ENCODE assay signal across 8 mouse cellular contexts in genomic region chr15:36695199-36696129, GRCm38 (mm10).
DNase-seq lines count a peak whose midpoint lies in the region; ATAC-seq and TF ChIP-seq lines count a peak whose summit lies in the region.

No protein-coding gene starts in this region.

- H3K27me3 ChIP-seq in heart, embryonic 10.5 days (ENCODE audit: insufficient read depth, poor library complexity, severe bottlenecking), result 0 out of 2 replicates have a peak, but pooled peaks cover under 1% of the 10 kb centered on the region
- no peaks in the 10 kb centered on the region for H3K27me3 ChIP-seq in kidney, postnatal 0 days (ENCODE audit: insufficient read depth, low read length)
- no peaks in the 10 kb centered on the region for H3K27me3 ChIP-seq in liver, embryonic 13.5 days
- no peaks in the 10 kb centered on the region for H3K27me3 ChIP-seq in neural tube, embryonic 13.5 days

- H3K4me1 ChIP-seq in heart, embryonic 10.5 days, result 0 out of 2 replicates have a peak, but pooled peaks cover 4% of the 10 kb centered on the region
- no peaks in the 10 kb centered on the region for H3K4me1 ChIP-seq in kidney, postnatal 0 days (replicated peaks; ENCODE audit: insufficient read depth, low read length)
- H3K4me1 ChIP-seq in liver, embryonic 13.5 days (replicated peaks), result peaks cover 10% of the 10 kb centered on the region
- H3K4me1 ChIP-seq in neural tube, embryonic 13.5 days (replicated peaks), result peaks cover 10% of the 10 kb centered on the region

- WGBS in heart, embryonic 10.5 days, result 25% methylated on average over 14 of the region's 14 CpGs
- 24% methylated on average over 14 of the region's 14 CpGs for WGBS in kidney, postnatal 0 days
- 32% methylated on average over 14 of the region's 14 CpGs for WGBS in liver, embryonic 13.5 days (ENCODE audit: insufficient replicate concordance)
- WGBS in neural tube, embryonic 13.5 days, result 23% methylated on average over 14 of the region's 14 CpGs

- H3K4me3 ChIP-seq in heart, embryonic 10.5 days, result peak overlapping the region; percentile 56
- H3K4me3 ChIP-seq in kidney, postnatal 0 days (replicated peaks; ENCODE audit: low read depth, low read length), result peak overlapping the region; percentile 28
- H3K4me3 ChIP-seq in liver, embryonic 13.5 days (replicated peaks), result peak overlapping the region; percentile 42
- H3K4me3 ChIP-seq in neural tube, embryonic 13.5 days, result peak overlapping the region; percentile 41

- peak; percentile 82 for ATAC-seq in kidney, postnatal 0 days (replicated peaks; ENCODE audit: low FRiP score, low read depth)
- ATAC-seq in liver, embryonic 13.5 days (ENCODE audit: low read depth), result peak; percentile 72
- ATAC-seq in neural tube, embryonic 13.5 days (ENCODE audit: low read depth), result peak; percentile 94

- peak overlapping the region; percentile 38; the same call in 1 of the 2 replicates for H3K9ac ChIP-seq in kidney, postnatal 0 days (ENCODE audit: low read depth, low read length)
- peak overlapping the region; percentile 49; the same call in 1 of the 2 replicates for H3K9ac ChIP-seq in liver, embryonic 13.5 days
- H3K9ac ChIP-seq in neural tube, embryonic 13.5 days, result peak overlapping the region; percentile 71

- TF ChIP-seq CTCF in kidney, postnatal 0 days (IDR thresholded peaks at IDR 0.05; ENCODE audit: low read depth), result no peak

- H3K36me3 ChIP-seq in heart, embryonic 10.5 days, result no peaks in the 10 kb centered on the region
- H3K36me3 ChIP-seq in kidney, postnatal 0 days (ENCODE audit: insufficient read depth, low read length), result no peaks in the 10 kb centered on the region
- H3K36me3 ChIP-seq in liver, embryonic 13.5 days, result no peaks in the 10 kb centered on the region
- H3K36me3 ChIP-seq in neural tube, embryonic 13.5 days, result no peaks in the 10 kb centered on the region

- H3K9me3 ChIP-seq in heart, embryonic 10.5 days, result no peaks in the 10 kb centered on the region
- H3K9me3 ChIP-seq in kidney, postnatal 0 days (replicated peaks; ENCODE audit: low read length), result no peaks in the 10 kb centered on the region
- H3K9me3 ChIP-seq in liver, embryonic 13.5 days (replicated peaks), result no peaks in the 10 kb centered on the region
- no peaks in the 10 kb centered on the region for H3K9me3 ChIP-seq in neural tube, embryonic 13.5 days

- peak overlapping the region; percentile 77 for H3K27ac ChIP-seq in heart, embryonic 10.5 days
- no peak overlapping the region for H3K27ac ChIP-seq in kidney, postnatal 0 days
- H3K27ac ChIP-seq in liver, embryonic 13.5 days, result no peak overlapping the region
- no peak overlapping the region; the same call in 1 of the 2 replicates for H3K27ac ChIP-seq in neural tube, embryonic 13.5 days (replicated peaks)

- DNase-seq in heart, adult 11 months, result peak; percentile 90
- no peak for DNase-seq in heart, postnatal 25 days (ENCODE audit: low spot score)
- peak; percentile 53 to 63 for DNase-seq in cerebellum, postnatal 25 days
- DNase-seq in heart, embryonic 10.5 days (ENCODE audit: low spot score), result peak; percentile 84
- DNase-seq in kidney, postnatal 0 days (ENCODE audit: low spot score), result peak; percentile 89
- DNase-seq in liver, embryonic 13.5 days, result no peak
- no peak for DNase-seq in urinary bladder, adult 2 months (ENCODE audit: low spot score)

- intact Hi-C loops in heart, postnatal 25 days (cut with DNase I), result no loop called here

- peak overlapping the region; percentile 58 for H3K4me2 ChIP-seq in kidney, postnatal 0 days (ENCODE audit: low read length)
- peak overlapping the region; percentile 51 for H3K4me2 ChIP-seq in liver, embryonic 13.5 days
- peak overlapping the region; percentile 62 for H3K4me2 ChIP-seq in neural tube, embryonic 13.5 days

Comparison
In these comparisons a context has a peak if more than half of its experiments do, and no peak if none do; other contexts are left out.
1. DNase-seq: peak in heart, adult 11 months (single experiment), cerebellum, postnatal 25 days (2 of 2), heart, embryonic 10.5 days (single experiment) and kidney, postnatal 0 days (single experiment); none in heart, postnatal 25 days (single experiment), liver, embryonic 13.5 days (single experiment) and urinary bladder, adult 2 months (single experiment).
2. Peak in every context shown above with its lines, with median percentiles within 50 percentile points of each other: H3K4me3 ChIP-seq, ATAC-seq, H3K4me2 ChIP-seq and H3K9ac ChIP-seq.